Mouse (Mus musculus) midbrain, postnatal 0 days (tissue): ENCODE data around the gene Car11. TPM values are rescaled to one million over a fixed set of nuclear protein-coding genes. Genes with fewer than 3 reads are reported as not detected.

ENCODE experiments used
- ATAC-seq: fragments of 200-750 bp; cut with Nextera tagmentation; 2 replicates; pipeline ENCODE4 v1.8.0; 2017; ENCODE audit warnings: moderate number of reproducible peaks, mild to moderate bottlenecking, moderate TSS enrichment, moderate library complexity; ENCODE audit not compliant: low FRiP score
- DNase-seq: peaks from one replicate; pipeline ENCODE4 v3.0.0-alpha.2; 2015; ENCODE audit warnings: low spot score
- H3K27ac ChIP-seq: fragments of 300-500 bp; sonication (generic); 2 replicates; pipeline ENCODE4 v1.5.1; 2014; ENCODE audit warnings: low read depth, mild to moderate bottlenecking, low read length, mixed read lengths
- H3K27me3 ChIP-seq: fragments of 300-500 bp; sonication (generic); 2 replicates; pipeline ENCODE4 v1.6.1; 2014; ENCODE audit warnings: low read length, control low read depth, mixed read lengths; ENCODE audit not compliant: insufficient read depth
- H3K36me3 ChIP-seq: fragments of 300-500 bp; sonication (generic); 2 replicates; pipeline ENCODE4 v1.6.1; 2014; ENCODE audit warnings: low read length, control low read depth, mixed read lengths; ENCODE audit not compliant: insufficient read depth
- H3K4me1 ChIP-seq: fragments of 300-500 bp; sonication (generic); 2 replicates; pipeline ENCODE4 v1.6.1; 2014; ENCODE audit warnings: mild to moderate bottlenecking, control low read depth, antibody characterized with exemption, low read length, mixed read lengths; ENCODE audit not compliant: insufficient read depth
- H3K4me2 ChIP-seq: fragments of 300-500 bp; sonication (generic); 2 replicates; pipeline ENCODE4 v1.6.1; 2014; ENCODE audit warnings: low read depth, mild to moderate bottlenecking, low read length, mixed read lengths; ENCODE audit not compliant: poor library complexity, severe bottlenecking
- H3K4me3 ChIP-seq: fragments of 300-500 bp; sonication (generic); 2 replicates; pipeline ENCODE4 v1.5.1; 2014; ENCODE audit warnings: low read depth, mild to moderate bottlenecking, low read length, moderate library complexity
- H3K9ac ChIP-seq: fragments of 300-500 bp; sonication (generic); replicated peaks from 2 replicates; pipeline ENCODE4 v1.6.1; 2014; ENCODE audit warnings: mild to moderate bottlenecking, low read length, moderate library complexity, mixed read lengths; ENCODE audit not compliant: poor library complexity, severe bottlenecking
- H3K9me3 ChIP-seq: fragments of 300-500 bp; sonication (generic); 2 replicates; pipeline ENCODE4 v1.6.1; 2016; ENCODE audit warnings: low read length, control low read depth
- CTCF ChIP-seq: IDR thresholded peaks from 2 replicates; pipeline ENCODE4 v1.5.1; 2016; ENCODE audit warnings: antibody characterized with exemption, mild to moderate bottlenecking
- WGBS: fragments of 180-500 bp; shearing (Covaris S2); extraction: QIAGEN DNeasy Blood & Tissue Kit; methylation state at CpG from one replicate; pipeline ENCODE4 v1.1.7; 2014; 5-methylcytosine and 5-hydroxymethylcytosine counted together
- polyA plus RNA-seq: library from polyadenylated mRNA; unstranded; fragments of >200 nt; fragmentation: Nextera tagmentation; extraction: Ambion mirVana; gene quantifications from 2 replicates; pipeline ENCODE4 v1.2.1, GENCODE M21; 2015
- total RNA-seq: library from RNA; depleted of rRNA; stranded (reverse); fragments of >200 nt; gene quantifications from 2 replicates; pipeline ENCODE4 v1.2.3, GENCODE M21; 2014

Gene Car11
- total and polyA plus RNA-seq, 2 experiments from 2014 or later: 107 to 118 TPM

DNA sequence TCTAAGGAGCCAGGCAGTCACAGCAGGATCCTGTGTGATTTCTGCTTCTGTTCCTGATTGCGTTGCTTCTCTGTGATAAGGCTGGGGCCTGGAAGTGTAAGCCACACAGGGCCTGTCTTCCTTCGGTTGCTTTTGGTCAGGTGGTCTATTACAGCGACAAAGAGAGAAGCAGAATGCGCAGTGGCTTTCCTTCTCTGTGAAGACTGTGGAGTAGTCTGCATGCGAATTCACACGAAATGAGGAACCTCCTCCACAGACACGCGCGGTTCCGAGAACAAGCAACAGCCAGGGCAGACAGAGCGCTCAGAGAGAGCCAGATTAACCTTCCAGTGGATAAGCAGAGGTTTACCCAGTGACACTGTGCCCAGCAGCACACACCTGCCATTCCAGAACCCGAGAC is 41.7 kb downstream of the Car11 start:
- Histone ChIP-seq H3K27ac (no peak overlapping the region), H3K4me1 (no peaks in the 10 kb centered on the region), H3K9me3 (no peaks in the 10 kb centered on the region), H3K9ac (no peak overlapping the region), H3K36me3 (no peaks in the 10 kb centered on the region), H3K4me3 (no peak overlapping the region), H3K4me2 (no peak overlapping the region), H3K27me3 (no peaks in the 10 kb centered on the region)
- no peak for TF ChIP-seq CTCF
- ATAC-seq (no peak), DNase-seq (no peak)
- WGBS: 85% methylated on average over 12 of the region's 12 CpGs

DNA sequence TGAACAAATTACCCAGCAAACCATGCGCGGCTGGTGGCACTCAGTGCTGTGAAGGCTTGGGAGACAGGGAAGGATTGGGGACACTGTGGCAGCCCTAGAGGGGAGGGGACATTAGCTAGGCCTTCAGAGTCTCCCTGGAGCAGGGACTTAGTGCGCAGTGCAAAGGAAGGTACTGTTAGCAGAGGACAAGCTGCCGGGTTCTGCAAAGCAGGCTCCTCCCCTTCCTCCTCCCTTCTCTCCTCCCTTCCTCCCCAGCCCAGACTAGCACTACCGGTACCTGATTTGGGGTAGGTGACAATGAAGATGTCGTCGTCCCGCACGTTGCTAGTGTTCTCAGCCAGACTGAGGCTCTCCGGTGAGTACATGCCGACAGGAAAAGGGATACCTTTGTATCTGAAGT is 42.1 kb downstream of the Car11 start:
- 41% methylated on average over 11 of the region's 11 CpGs for WGBS
- H3K4me3 ChIP-seq: no peak overlapping the region
- TF ChIP-seq CTCF: no peak
- no peaks in the 10 kb centered on the region for H3K36me3 ChIP-seq
- H3K9me3 ChIP-seq: no peaks in the 10 kb centered on the region
- ATAC-seq (no peak), DNase-seq (no peak)
- no peak overlapping the region for H3K27ac ChIP-seq
- no peaks in the 10 kb centered on the region for H3K27me3 ChIP-seq
- H3K4me2 ChIP-seq: peak overlapping the region; percentile 18; the same call in 1 of the 2 replicates
- no peaks in the 10 kb centered on the region for H3K4me1 ChIP-seq
- no peak overlapping the region for H3K9ac ChIP-seq

DNA sequence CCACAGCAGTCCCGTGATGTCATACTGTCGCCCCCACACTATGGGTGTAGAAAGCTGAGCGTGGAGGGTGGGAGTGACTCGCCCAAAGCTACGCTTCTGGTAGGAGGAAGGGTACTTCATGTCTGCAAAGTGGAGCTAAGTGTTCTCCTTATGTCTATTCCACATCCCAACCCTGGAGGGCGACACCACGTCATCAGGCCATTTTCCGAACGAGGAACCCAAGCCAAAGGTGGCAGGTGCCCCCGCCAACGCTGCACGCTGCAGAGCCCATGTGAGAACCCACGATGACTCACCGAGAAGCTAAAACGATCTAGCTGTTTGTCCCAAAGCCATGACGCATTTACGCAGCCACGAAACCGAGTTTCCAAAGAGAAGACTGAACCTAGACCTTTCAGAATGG is 42.7 kb downstream of the Car11 start:
- no peaks in the 10 kb centered on the region for H3K36me3 ChIP-seq
- H3K4me2 ChIP-seq: peak overlapping the region; percentile 18; the same call in 1 of the 2 replicates
- no peak overlapping the region for H3K4me3 ChIP-seq
- H3K27me3 ChIP-seq: no peaks in the 10 kb centered on the region
- ATAC-seq: no peak
- TF ChIP-seq CTCF: peak; percentile 50
- H3K9me3 ChIP-seq: no peaks in the 10 kb centered on the region
- DNase-seq: peak; percentile 22
- 33% methylated on average over 19 of the region's 19 CpGs for WGBS
- H3K4me1 ChIP-seq: no peaks in the 10 kb centered on the region
- H3K27ac ChIP-seq: no peak overlapping the region
- no peak overlapping the region for H3K9ac ChIP-seq

DNA sequence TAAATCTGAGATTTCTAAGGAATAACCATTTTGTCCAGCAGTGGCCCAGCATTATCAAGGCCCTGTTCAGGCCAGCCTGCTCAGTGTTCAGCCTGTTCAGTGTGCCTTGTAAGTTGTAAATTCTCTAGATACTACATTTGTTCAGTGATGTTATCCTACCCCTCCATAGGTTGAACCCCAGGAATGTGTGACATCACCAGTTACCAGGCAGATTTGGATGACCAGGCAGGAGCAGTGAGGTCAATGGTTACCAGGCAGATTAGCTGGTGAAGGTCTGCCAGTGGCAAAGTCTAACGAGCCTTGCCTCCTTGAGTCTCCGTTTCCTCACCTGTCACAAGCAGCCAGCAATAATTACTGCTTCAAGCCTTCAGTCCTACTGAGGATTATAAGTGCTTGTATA is 44.7 kb downstream of the Car11 start:
- no peak overlapping the region for H3K9ac ChIP-seq
- ATAC-seq (no peak), DNase-seq (peak; percentile 78)
- H3K4me1 ChIP-seq: no peaks in the 10 kb centered on the region
- no peaks in the 10 kb centered on the region for H3K9me3 ChIP-seq
- no peak overlapping the region for H3K4me3 ChIP-seq
- no peaks in the 10 kb centered on the region for H3K36me3 ChIP-seq
- WGBS: 46% methylated on average over 2 of the region's 2 CpGs
- no peak for TF ChIP-seq CTCF
- H3K4me2 ChIP-seq: no peak overlapping the region
- no peak overlapping the region for H3K27ac ChIP-seq
- no peaks in the 10 kb centered on the region for H3K27me3 ChIP-seq

DNA sequence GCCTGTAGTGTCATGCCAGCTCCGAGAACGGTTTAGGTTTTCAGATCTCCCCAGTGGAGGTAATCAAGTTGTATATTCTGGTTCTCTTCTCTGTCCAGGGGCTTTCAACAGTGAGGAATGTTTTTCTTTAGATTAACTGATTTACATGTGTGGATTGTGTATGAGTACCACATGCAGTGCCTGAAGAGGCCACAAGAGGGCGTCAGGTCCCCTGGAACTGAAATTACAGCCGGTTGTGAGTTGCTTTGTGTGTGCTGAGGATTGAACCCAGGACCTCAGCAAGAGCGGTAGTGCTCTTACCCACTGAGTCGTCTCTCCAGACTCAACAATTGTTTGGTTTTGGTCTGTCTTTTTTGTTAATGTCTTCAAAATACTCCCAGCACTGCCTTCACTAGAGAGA is 46.9 kb downstream of the Car11 start:
- no peaks in the 10 kb centered on the region for H3K27me3 ChIP-seq
- H3K36me3 ChIP-seq: no peaks in the 10 kb centered on the region
- DNase-seq (no peak), ATAC-seq (no peak)
- no peak overlapping the region for H3K4me3 ChIP-seq
- 63% methylated on average over 6 of the region's 6 CpGs for WGBS
- H3K9ac ChIP-seq: no peak overlapping the region
- peak; percentile 58 for TF ChIP-seq CTCF
- H3K4me2 ChIP-seq: no peak overlapping the region
- no peak overlapping the region for H3K27ac ChIP-seq
- H3K9me3 ChIP-seq: no peaks in the 10 kb centered on the region
- H3K4me1 ChIP-seq: no peaks in the 10 kb centered on the region

DNA sequence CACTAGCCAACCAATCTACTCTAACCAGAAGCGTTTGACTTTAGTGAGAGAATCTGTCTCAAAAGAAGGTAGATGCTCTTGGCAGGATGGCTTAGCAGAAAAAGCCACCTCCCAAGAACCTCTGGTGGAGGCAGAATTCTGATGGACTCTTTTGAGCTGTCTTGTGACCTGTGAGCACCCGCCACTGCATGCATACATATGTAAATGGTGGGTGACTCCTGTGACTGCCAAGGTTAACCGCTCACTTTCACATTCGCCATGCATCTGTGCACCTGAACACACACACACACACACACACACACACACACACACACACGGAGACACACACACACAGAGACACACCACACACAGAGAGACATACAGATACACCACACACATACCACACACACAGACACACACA is 47.8 kb downstream of the Car11 start:
- Histone ChIP-seq H3K4me2 (no peak overlapping the region), H3K4me3 (no peak overlapping the region), H3K9me3 (no peaks in the 10 kb centered on the region), H3K27ac (no peak overlapping the region), H3K9ac (no peak overlapping the region), H3K4me1 (no peaks in the 10 kb centered on the region), H3K36me3 (no peaks in the 10 kb centered on the region), H3K27me3 (no peaks in the 10 kb centered on the region)
- no peak for DNase-seq
- WGBS: 80% methylated on average over 5 of the region's 5 CpGs
- ATAC-seq: no peak
- no peak for TF ChIP-seq CTCF
